Mouse (Mus musculus): Measurements from ENCODE around the gene Ier3. TPM values are rescaled to one million over a fixed set of nuclear protein-coding genes. Genes with fewer than 3 reads are reported as not detected.
"Not testable (repeated sequence)": the region's sequence is repeated elsewhere in the genome, so short reads cannot be mapped to it uniquely, and the experiment has no call there.

Ier3 gene
- polyA plus RNA-seq, 1 experiment from 2014 or later: 11.6 TPM

DNA sequence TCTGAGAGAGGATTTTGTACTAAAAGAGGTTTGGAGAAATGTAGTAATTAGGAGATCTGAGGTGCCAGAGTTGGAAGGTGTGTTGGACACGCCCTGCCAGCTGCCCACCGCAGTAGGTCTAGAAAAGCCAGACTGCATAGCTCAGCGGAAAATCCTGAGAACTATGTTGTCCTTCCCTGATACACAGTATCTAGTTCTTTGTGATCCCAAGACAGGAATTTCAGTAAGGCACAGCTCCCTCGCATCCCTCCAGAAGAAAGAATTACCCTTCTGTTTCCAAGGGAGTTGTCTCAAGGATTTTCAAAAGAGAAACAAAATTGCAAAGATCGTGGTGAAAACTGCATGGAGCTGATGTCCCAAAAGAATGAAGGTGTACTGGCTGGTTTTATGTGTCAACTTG, 17.1 kb downstream of the Ier3 start:
- H3K9ac ChIP-seq: peak overlapping the region; percentile 100
- H3K9me3 ChIP-seq: no peaks in the 10 kb centered on the region
- H3K27me3 ChIP-seq: no peaks in the 10 kb centered on the region
- peak overlapping the region; percentile 93 for H3K4me2 ChIP-seq
- 4% methylated on average over 5 of the region's 5 CpGs for WGBS
- peaks cover 32% of the 10 kb centered on the region for H3K36me3 ChIP-seq
- peak overlapping the region; percentile 99 for H3K27ac ChIP-seq (replicated peaks)
- H3K4me1 ChIP-seq (replicated peaks): peaks cover 57% of the 10 kb centered on the region
- H3K4me3 ChIP-seq: peak overlapping the region; percentile 98
- no peak for ATAC-seq (ENCODE audit: low read depth)

GRCm38 (mm10) chr17:35839002-35839401, 17.5 kb downstream of the Ier3 start:
- peak overlapping the region; percentile 99 for H3K27ac ChIP-seq (replicated peaks)
- peaks cover 27% of the 10 kb centered on the region for H3K36me3 ChIP-seq
- peak overlapping the region; percentile 100 for H3K9ac ChIP-seq
- peak overlapping the region; percentile 98 for H3K4me3 ChIP-seq
- H3K9me3 ChIP-seq; ATAC-seq (ENCODE audit: low read depth); H3K27me3 ChIP-seq: not testable (repeated sequence)
- 56% methylated on average over 3 of the region's 3 CpGs for WGBS
- peak overlapping the region; percentile 93 for H3K4me2 ChIP-seq
- H3K4me1 ChIP-seq (replicated peaks): peaks cover 52% of the 10 kb centered on the region

DNA sequence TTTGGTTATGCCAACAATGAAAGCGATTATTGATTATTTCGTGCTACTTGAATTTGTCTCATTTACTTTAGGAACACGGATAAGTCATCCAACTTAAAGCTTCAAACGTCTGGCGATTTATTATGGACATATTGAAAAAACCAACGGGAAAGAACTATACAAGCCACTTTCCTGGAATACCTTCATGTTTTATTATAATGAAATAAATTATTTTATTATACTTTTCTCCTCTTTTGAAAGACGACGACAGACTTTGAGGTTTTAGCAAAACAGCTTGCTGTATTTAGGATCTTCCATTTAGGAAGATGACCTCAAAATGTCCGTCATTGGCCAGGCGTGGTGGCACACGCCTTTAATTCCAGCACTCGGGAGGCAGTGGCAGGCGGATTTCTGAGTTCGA, 19.1 kb downstream of the Ier3 start:
- Histone ChIP-seq H3K9ac (0 out of 2 replicates have a peak overlapping the region, but pooled peaks have one; percentile 54), H3K36me3 (peaks cover 21% of the 10 kb centered on the region), H3K9me3 (no peaks in the 10 kb centered on the region), H3K4me1 (replicated peaks) (peaks cover 37% of the 10 kb centered on the region), H3K4me2 (peak overlapping the region; percentile 78), H3K4me3 (peak overlapping the region; percentile 62), H3K27me3 (no peaks in the 10 kb centered on the region), H3K27ac (replicated peaks) (peak overlapping the region; percentile 76)
- ATAC-seq (ENCODE audit: low read depth): no peak
- 61% methylated on average over 14 of the region's 14 CpGs for WGBS

GRCm38 (mm10) chr17:35841076-35841950, 19.8 kb downstream of the Ier3 start, which contains the start of gene Mdc1:
Mdc1 (plus strand) TSS chr17:35841515.
- Histone ChIP-seq H3K9me3 (no peaks in the 10 kb centered on the region), H3K4me1 (replicated peaks) (peaks cover 29% of the 10 kb centered on the region), H3K4me3 (peak within 1 kb of the TSS; percentile 62), H3K9ac (peak within 1 kb of the TSS; percentile 68), H3K36me3 (peaks cover 21% of the 10 kb centered on the region), H3K27ac (replicated peaks) (peak within 1 kb of the TSS; percentile 76), H3K4me2 (peak within 1 kb of the TSS; percentile 78), H3K27me3 (no peaks in the 10 kb centered on the region)
- WGBS: under 1% methylated on average over 59 of the region's 59 CpGs
- peak; percentile 91 for ATAC-seq (ENCODE audit: low read depth)

DNA sequence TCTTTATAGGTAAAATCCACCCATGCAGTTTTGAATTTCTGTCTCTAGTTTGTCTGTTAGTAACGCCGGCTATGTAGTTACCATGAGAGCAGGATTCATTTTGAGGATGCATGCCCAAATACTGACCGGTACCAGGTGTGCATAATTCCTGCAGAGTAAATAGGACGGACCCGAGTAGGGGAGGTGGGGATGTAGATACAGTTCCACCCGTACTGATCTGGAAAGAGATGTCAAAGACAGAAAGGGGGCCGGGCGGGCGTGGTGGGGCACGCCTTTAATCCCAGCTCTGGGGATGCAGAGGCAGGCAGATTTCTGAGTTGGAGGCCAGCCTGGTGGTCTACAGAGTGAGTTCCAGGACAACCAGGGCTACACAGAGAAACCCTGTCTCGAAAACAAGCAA, 20.5 kb downstream of the Ier3 start:
- H3K4me1 ChIP-seq (replicated peaks): peaks cover 26% of the 10 kb centered on the region
- peak overlapping the region; percentile 78 for H3K4me2 ChIP-seq
- peak overlapping the region; percentile 62 for H3K4me3 ChIP-seq
- H3K27me3 ChIP-seq: no peaks in the 10 kb centered on the region
- no peak for ATAC-seq (ENCODE audit: low read depth)
- WGBS: 19% methylated on average over 11 of the region's 11 CpGs
- H3K9ac ChIP-seq: peak overlapping the region; percentile 68
- no peaks in the 10 kb centered on the region for H3K9me3 ChIP-seq
- H3K27ac ChIP-seq (replicated peaks): peak overlapping the region; percentile 73
- peaks cover 23% of the 10 kb centered on the region for H3K36me3 ChIP-seq

DNA sequence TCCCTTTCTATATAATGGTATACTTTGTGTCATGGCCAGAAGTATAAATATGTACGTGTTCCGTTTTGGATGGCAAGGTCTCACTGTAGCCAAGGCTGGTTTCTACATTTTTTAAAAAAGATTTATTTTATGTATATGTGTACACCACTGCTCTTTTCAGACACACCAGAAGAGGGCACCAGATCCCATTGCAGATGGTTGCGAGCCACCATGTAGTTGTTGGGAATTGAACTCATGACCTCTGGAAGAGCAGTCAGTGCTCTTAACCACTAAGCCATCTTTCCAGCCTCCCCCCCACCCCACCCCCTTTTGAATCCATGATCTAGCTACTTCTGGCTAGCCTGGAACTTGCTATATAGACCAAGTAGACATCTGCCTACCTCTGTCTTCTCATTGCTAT, 22.0 kb downstream of the Ier3 start:
- ATAC-seq (ENCODE audit: low read depth): no peak
- Histone ChIP-seq H3K4me2 (no peak overlapping the region), H3K9ac (no peak overlapping the region), H3K9me3 (no peaks in the 10 kb centered on the region), H3K27me3 (no peaks in the 10 kb centered on the region), H3K4me3 (no peak overlapping the region), H3K27ac (replicated peaks) (no peak overlapping the region), H3K4me1 (replicated peaks) (peaks cover 26% of the 10 kb centered on the region), H3K36me3 (peaks cover 38% of the 10 kb centered on the region)
- 92% methylated on average over 3 of the region's 3 CpGs for WGBS

DNA sequence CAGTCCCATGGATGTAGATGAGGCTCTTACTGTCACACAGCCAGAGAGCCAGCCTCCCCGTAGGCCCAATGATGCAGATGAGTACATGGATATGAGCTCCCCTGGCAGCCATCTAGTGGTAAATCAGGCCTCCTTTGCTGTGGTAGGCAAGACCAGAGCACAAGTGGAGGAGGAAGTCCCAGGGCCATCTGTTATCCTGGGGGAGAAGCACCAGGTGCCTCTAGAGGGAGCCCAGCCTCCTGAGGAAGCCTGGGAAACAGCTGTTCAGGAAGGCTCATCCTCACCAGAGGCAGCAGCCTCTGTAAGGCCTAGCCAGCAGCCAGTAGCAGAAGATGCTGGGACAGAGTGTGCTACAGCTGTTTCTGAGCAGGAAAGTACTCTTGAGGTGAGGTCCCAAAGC, 26.6 kb downstream of the Ier3 start:
- Histone ChIP-seq H3K4me1 (replicated peaks) (no peaks in the 10 kb centered on the region), H3K4me2 (no peak overlapping the region), H3K9ac (no peak overlapping the region), H3K4me3 (no peak overlapping the region), H3K9me3 (no peaks in the 10 kb centered on the region), H3K27ac (replicated peaks) (no peak overlapping the region), H3K36me3 (peaks cover 81% of the 10 kb centered on the region), H3K27me3 (no peaks in the 10 kb centered on the region)
- WGBS: 50% methylated on average over 1 of the region's 1 CpGs
- ATAC-seq (ENCODE audit: low read depth): 0 out of 2 replicates have a peak, but pooled peaks have one; percentile 29

GRCm38 (mm10) chr17:35850974-35851373, 29.5 kb downstream of the Ier3 start:
- no peak overlapping the region for H3K4me3 ChIP-seq
- H3K36me3 ChIP-seq: peaks cover 87% of the 10 kb centered on the region
- no peak overlapping the region for H3K4me2 ChIP-seq
- no peak overlapping the region for H3K9ac ChIP-seq
- ATAC-seq (ENCODE audit: low read depth): no peak
- H3K9me3 ChIP-seq: no peaks in the 10 kb centered on the region
- H3K27ac ChIP-seq (replicated peaks): no peak overlapping the region
- 95% methylated on average over 3 of the region's 3 CpGs for whole genome bisulfite sequencing
- no peaks in the 10 kb centered on the region for H3K27me3 ChIP-seq
- no peaks in the 10 kb centered on the region for H3K4me1 ChIP-seq (replicated peaks)

DNA sequence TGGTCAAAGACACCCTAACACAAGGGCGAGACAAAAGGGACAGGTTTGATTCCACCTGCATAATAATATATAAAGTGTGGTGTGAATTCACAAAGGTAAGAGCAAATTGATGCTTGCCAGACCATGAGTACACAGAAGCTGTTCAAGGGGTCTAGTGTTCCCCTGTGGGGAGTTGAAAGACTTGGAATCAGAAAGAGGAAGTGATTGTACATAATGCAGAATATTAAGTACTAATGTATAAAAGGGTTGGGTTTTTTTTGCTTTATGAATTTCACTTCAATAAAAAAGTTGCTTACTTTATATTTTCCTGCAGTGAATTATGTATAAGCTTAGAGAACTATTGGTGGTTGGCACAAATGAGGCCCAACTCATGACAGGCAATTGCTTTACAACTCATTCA, 37.9 kb downstream of the Ier3 start:
- no peak overlapping the region for H3K9ac ChIP-seq
- no peaks in the 10 kb centered on the region for H3K9me3 ChIP-seq
- no peak for ATAC-seq (ENCODE audit: low read depth)
- no peak overlapping the region for H3K4me2 ChIP-seq
- no peaks in the 10 kb centered on the region for H3K27me3 ChIP-seq
- 92% methylated on average over 1 of the region's 1 CpGs for WGBS
- H3K36me3 ChIP-seq: peaks cover 27% of the 10 kb centered on the region
- H3K4me1 ChIP-seq (replicated peaks): peaks cover 15% of the 10 kb centered on the region
- H3K27ac ChIP-seq (replicated peaks): no peak overlapping the region
- H3K4me3 ChIP-seq: no peak overlapping the region

DNA sequence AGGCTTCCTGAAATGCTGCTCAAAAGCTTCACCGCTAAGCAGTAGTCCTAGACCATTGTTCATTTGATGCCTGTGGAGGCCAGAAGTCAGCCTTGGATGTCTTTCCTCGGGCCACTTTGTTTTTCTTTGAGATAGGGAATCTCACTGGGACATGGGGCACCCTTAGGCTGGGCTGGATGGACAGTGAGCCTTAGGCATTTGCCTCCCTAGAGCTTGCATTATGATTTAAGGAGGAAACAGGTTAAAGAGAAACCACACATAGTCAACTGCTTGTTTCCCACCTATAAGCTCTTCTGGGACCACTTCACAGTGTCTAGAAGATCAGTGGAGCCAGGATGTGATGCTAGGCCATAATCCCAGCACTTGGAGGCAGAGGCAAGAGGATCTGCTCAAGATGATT, 38.4 kb downstream of the Ier3 start:
- Histone ChIP-seq H3K27me3 (no peaks in the 10 kb centered on the region), H3K9me3 (no peaks in the 10 kb centered on the region), H3K27ac (replicated peaks) (no peak overlapping the region), H3K4me2 (no peak overlapping the region), H3K9ac (no peak overlapping the region), H3K36me3 (peaks cover 22% of the 10 kb centered on the region), H3K4me3 (no peak overlapping the region), H3K4me1 (replicated peaks) (peaks cover 20% of the 10 kb centered on the region)
- WGBS: 64% methylated on average over 2 of the region's 2 CpGs
- no peak for ATAC-seq (ENCODE audit: low read depth)

- Histone ChIP-seq H3K27ac (replicated peaks) (peak overlapping the region; percentile 96), H3K36me3 (peaks cover 19% of the 10 kb centered on the region), H3K4me3 (peak overlapping the region; percentile 78), H3K4me2 (peak overlapping the region; percentile 70), H3K4me1 (replicated peaks) (peaks cover 24% of the 10 kb centered on the region), H3K27me3 (no peaks in the 10 kb centered on the region), H3K9me3 (no peaks in the 10 kb centered on the region), H3K9ac (peak overlapping the region; percentile 83)
- 4% methylated on average over 12 of the region's 12 CpGs for WGBS
- peak; percentile 3; the same call in 1 of the 2 replicates for ATAC-seq (ENCODE audit: low read depth)
Observed at GRCm38 (mm10) chr17:35860831-35861197, 39.3 kb downstream of the Ier3 start.

- ATAC-seq (ENCODE audit: low read depth): peak; percentile 90
- H3K27me3 ChIP-seq: no peaks in the 10 kb centered on the region
- H3K27ac ChIP-seq (replicated peaks): peak within 1 kb of the TSS; percentile 96
- H3K9me3 ChIP-seq: no peaks in the 10 kb centered on the region
- under 1% methylated on average over 47 of the region's 47 CpGs for WGBS
- H3K36me3 ChIP-seq: peaks cover 19% of the 10 kb centered on the region
- peak within 1 kb of the TSS; percentile 83 for H3K9ac ChIP-seq
- peak within 1 kb of the TSS; percentile 78 for H3K4me3 ChIP-seq
- H3K4me2 ChIP-seq: peak within 1 kb of the TSS; percentile 70
- H3K4me1 ChIP-seq (replicated peaks): peaks cover 24% of the 10 kb centered on the region
Observed at GRCm38 (mm10) chr17:35861198-35861857, 39.8 kb downstream of the Ier3 start, which contains the start of gene Nrm. Nrm (plus strand) TSS chr17:35861318.
